Mouse (Mus musculus): ENCODE measurements at regions not wholly inside any gene's neighbourhood (a gene's known extent, or its start where the extent isn't known, plus 50 kb on each side); places are given as distances from the start of the nearest gene placed in this dataset.
"Not testable (repeated sequence)": the region's sequence is repeated elsewhere in the genome, so short reads cannot be mapped to it uniquely, and the experiment has no call there.

GRCm38 (mm10) chr10:14333344-14333743 is 212.1 kb downstream of the Adgrg6 start:
- DNase-seq (ENCODE audit: low read depth): no peak

GRCm38 (mm10) chr10:14332688-14333117 is 212.8 kb downstream of the Adgrg6 start:
- DNase-seq (ENCODE audit: low read depth): peak; percentile 86

DNA sequence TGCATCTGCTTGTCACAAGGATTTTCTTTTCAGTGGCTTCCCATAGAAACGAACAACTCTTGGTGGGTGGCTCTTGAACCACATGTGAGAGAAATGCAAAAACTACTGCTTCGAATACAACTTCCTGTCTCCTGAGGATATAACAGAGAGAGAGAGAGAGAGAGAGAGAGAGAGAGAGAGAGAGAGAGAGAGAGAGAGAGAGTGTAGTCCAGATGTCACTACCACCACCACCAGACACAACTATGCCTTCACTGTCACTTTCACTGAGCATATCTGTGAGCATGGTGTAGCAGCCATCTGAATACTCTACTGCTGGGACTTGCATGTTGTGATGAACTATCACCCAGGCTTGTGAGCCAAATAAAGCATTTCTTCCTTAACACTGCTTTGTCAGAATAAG is 216.6 kb downstream of the Adgrg6 start:
- no peak for DNase-seq (ENCODE audit: low read depth)

GRCm38 (mm10) chr10:14326229-14326628 is 219.2 kb downstream of the Adgrg6 start:
- no peak for DNase-seq (ENCODE audit: low read depth)

DNA sequence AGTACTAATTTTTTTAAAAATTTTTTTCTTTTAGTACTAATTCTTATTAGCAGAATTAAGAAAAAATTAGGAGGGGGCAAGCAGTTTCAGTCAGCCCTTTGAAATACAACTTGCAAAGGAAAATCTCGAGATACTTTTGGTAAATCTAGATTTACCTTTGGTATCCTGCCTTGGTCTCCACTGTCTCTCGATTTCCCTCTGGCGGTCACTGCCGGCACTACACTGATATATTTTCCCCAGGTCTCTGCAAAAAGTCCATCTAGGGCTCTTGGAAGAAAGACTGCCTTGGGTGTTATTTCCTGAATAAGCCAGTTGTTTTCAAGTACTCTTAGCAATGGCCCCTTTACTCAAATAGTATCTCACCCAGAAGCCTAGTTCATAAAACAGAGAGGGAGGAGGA is 224.0 kb downstream of the Adgrg6 start:
- DNase-seq (ENCODE audit: low read depth): peak; percentile 88

GRCm38 (mm10) chr10:14315232-14315631 is 230.2 kb downstream of the Adgrg6 start:
- DNase-seq (ENCODE audit: low read depth): no peak

GRCm38 (mm10) chr10:14314607-14315006 is 230.9 kb downstream of the Adgrg6 start:
- no peak for DNase-seq (ENCODE audit: low read depth)

DNA sequence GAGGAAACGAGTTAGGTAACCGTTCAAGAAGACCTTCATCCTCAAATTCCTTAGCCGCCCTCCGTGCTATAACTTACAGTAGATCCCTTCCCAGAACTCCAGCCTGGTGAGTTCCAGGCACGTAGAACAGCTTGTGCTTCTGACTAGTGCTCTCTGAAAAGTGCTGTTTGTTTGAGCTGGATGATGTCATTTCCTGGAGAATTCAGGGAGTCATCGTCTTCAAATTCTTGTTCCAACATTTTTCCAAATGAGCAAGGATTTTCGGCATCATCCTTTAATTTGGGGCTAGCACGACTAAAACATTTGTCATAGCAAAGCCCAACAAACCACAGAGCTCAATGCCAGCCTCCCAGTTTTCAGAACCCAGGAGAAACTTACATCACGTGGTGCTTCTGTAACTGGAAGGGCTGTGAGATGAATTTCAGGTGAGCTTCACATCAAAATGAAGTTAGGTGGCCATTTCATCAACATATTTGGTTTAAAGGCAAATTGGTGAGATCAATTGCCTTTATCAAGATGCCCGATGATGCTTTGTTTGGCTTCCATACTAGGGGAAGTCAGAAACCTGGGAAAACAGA is 231.4 kb downstream of the Adgrg6 start:
- no peak for DNase-seq (ENCODE audit: low read depth)

DNA sequence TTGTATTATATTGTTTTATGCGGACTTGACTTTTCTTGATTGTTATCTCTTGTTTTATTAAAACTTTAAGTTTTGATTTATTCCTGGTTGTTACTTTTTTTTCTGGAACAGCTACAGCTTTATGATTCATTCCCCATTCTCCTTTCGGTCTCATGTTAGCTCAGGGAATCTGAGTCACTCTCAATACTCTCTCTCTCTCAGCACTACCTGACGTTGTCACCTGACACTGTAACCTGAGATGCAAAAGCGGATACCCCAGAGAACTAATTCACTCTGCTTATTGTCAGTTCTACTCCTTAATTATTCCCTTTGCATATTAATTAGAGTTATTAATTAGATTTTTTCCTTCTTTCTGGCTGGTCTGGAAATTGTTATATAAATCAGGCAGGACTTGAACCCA is 232.5 kb downstream of the Adgrg6 start:
- DNase-seq (ENCODE audit: low read depth): no peak

GRCm38 (mm10) chr10:14311962-14312361 is 233.5 kb downstream of the Adgrg6 start:
- no peak for DNase-seq (ENCODE audit: low read depth)

GRCm38 (mm10) chr10:14306811-14307210 is 238.6 kb downstream of the Adgrg6 start:
- no peak for DNase-seq (ENCODE audit: low read depth)

DNA sequence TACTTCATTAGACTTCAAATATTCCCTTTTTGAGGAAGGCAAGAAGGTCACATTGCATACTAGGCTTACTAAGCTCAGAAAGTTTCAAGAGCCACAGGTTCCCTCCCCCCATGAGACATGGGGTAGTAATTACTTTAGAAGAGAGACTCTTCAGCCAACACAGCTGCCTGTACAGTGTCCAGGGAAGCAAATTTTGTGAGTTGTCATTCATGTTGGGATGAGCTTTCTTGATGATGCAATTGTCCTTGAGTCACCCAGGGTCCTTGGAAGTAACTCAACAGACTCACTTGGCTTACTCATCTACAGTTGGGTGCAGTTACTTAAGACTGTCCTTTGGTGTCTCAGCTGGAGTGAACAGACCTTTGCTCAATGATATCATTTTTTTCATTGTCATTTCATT is 242.0 kb downstream of the Adgrg6 start:
- no peak for DNase-seq (ENCODE audit: low read depth)

DNA sequence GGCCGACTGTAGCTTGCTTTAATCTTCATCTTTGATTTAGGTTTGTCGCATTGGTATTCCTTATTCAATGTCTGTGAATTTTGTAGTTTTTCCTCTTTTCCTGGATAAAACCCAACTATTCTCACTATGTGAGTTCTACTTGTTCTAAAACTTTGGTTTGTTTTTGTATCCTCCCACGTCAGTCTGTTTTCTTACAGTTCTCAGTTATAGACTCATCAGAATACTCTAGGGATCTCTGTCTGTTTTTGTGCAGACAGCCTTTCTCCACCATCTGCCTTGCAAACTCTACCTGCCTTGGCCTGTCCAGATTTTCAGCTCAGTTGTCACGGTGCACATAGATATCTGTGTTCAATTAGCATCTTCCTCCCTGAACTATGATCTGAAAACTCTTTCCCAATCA is 249.3 kb downstream of the Adgrg6 start:
- no peak for DNase-seq (ENCODE audit: low read depth)

- not testable (repeated sequence) for DNase-seq (ENCODE audit: low read depth)
Observed at GRCm38 (mm10) chr10:14292701-14293100, 252.8 kb downstream of the Adgrg6 start.

DNA sequence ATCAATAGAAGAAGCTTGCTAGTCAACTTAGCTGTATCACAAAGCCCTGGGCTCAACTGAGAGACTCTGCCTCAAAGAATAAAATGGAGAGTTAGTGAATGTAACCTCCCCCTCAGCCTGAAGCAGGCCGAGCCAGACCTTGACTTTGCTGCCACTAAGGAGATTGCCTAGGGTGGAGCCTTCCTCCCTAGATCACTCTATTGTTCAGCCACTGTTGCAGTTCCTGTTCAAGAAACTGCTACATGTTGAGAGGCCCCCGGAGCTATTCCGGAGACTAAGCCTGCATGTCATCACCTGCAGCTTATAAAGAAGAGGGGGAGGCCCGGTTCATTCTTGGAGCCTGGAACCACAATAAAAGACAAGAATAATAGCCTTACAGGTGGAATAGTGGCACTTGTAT is 257.9 kb downstream of the Adgrg6 start:
- DNase-seq (ENCODE audit: low read depth): no peak

DNA sequence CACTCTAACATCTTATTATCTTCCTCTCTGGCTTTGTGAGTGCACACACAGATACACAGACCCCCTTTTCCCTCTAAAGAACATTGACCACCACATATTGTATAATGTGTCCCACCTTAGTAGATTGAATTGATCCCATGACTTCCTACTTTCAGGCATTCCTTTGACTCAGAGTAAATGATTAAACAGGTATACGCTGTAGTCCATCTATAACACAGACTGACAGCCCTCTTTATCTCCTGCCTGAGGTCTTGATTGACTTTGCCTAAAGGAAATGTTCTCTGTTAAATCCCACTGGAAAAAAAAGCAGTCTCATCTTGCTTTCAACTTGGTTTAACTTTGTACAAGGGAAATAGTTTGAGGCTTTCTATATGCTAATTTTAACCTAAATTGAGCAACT is 268.8 kb downstream of the Adgrg6 start:
- DNase-seq (ENCODE audit: low read depth): no peak

DNA sequence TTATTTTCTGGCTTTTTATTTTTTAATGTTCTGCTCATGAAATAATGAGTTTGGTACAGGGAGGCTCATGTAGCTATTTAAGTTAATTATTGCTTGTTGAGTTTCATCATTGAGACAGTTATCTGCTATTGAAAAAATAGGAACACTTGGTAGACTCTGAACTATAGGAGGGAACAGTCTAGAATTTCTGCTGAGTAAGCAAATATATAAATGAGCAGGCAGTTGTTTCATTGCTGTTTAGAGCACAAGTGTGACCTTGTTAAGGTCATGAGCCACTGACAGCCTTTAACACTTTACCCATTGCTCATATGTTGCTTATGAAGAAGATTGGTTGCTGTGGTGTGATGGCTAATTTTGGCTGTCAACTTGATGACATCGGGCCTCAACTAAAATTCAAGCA is 270.0 kb downstream of the Adgrg6 start:
- no peak for DNase-seq (ENCODE audit: low read depth)

GRCm38 (mm10) chr10:14270008-14270407 is 275.5 kb downstream of the Adgrg6 start:
- DNase-seq (ENCODE audit: low read depth): no peak

GRCm38 (mm10) chr10:14267641-14268040 is 277.8 kb downstream of the Adgrg6 start:
- no peak for DNase-seq (ENCODE audit: low read depth)

- DNase-seq (ENCODE audit: low read depth): no peak
Observed at GRCm38 (mm10) chr10:14239670-14240069, 273.8 kb downstream of the Hivep2 start.

- DNase-seq (ENCODE audit: low read depth): no peak
Observed at GRCm38 (mm10) chr10:14234896-14235604, 269.2 kb downstream of the Hivep2 start.

DNA sequence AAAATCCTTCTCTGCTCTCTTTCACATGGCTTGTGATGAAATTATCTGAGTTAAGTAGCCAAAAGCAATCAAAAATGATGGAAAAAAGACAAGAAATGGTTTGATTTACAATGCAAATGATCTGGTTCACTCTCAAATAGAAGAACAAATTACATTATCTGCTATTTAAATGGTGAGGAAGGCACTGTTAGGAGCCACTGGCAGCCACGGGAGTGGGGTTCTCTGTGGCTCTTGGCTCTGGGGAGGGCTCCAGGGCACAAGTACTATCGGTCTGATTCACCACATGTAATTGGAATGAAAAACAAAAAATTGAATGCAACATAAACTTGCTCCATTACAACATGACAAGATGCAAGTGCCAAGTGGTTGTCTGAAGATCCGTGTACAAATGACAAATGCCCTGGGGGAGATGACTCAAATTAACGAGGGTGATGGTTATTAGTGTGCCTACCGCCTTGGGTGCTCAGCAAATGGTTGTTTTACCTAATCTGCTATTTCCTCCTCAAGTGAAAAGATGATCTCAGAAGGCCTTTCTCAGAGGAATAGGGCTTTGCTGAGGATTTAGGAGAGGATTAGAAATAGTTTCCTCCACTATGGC is 268.2 kb downstream of the Hivep2 start:
- no peak for DNase-seq (ENCODE audit: low read depth)

GRCm38 (mm10) chr10:14233335-14233734 is 267.5 kb downstream of the Hivep2 start:
- no peak for DNase-seq (ENCODE audit: low read depth)

GRCm38 (mm10) chr10:14231464-14231863 is 265.6 kb downstream of the Hivep2 start:
- no peak for DNase-seq (ENCODE audit: low read depth)

Measured in NIH3T3 (cell line).